Mouse (Mus musculus): ENCODE measurements at regions not wholly inside any gene's neighbourhood (a gene's known extent, or its start where the extent isn't known, plus 50 kb on each side); places are given as distances from the start of the nearest gene placed in this dataset.

DNA sequence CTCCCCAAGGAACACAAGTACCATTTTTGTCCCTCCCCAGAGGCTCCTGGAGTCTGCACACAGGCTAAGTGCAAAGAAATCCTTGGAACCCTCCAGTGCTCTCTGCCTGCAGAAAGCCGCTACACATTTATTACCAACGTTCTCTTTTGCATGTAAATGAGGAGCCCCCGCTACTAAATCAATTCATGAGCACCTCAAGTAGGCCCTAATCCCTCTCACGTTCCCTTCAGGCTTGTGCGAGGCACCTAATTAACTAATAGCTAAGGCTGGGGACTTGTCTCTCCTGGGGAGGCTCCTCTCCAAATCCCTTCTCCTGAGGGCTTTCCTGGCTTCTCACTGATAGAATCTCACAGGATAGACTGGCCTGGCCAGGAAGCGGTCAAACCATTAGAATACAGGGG lies 568.6 kb upstream of the Adam5 start:
- no peak for DNase-seq
- no peak overlapping the region for H3K9ac ChIP-seq
- TF ChIP-seq CTCF (IDR thresholded peaks at IDR 0.05; ENCODE audit: low read depth) = no peak
- H3K27ac ChIP-seq (ENCODE audit: low read depth) = no peak overlapping the region
- peaks cover 15% of the 10 kb centered on the region; the same call in 1 of the 2 replicates for H3K4me1 ChIP-seq (ENCODE audit: insufficient read depth)
- H3K4me3 ChIP-seq (ENCODE audit: low read depth, low read length) = no peak overlapping the region
- no peaks in the 10 kb centered on the region for H3K27me3 ChIP-seq (ENCODE audit: insufficient read depth, low read length)
- no peak overlapping the region for H3K4me2 ChIP-seq
- no peaks in the 10 kb centered on the region for H3K36me3 ChIP-seq (ENCODE audit: insufficient read depth)
- 27% methylated on average over 6 of the region's 6 CpGs for WGBS
- no peak for ATAC-seq (ENCODE audit: insufficient read depth)
- no peaks in the 10 kb centered on the region for H3K9me3 ChIP-seq (ENCODE audit: low read depth, low read length)

DNA sequence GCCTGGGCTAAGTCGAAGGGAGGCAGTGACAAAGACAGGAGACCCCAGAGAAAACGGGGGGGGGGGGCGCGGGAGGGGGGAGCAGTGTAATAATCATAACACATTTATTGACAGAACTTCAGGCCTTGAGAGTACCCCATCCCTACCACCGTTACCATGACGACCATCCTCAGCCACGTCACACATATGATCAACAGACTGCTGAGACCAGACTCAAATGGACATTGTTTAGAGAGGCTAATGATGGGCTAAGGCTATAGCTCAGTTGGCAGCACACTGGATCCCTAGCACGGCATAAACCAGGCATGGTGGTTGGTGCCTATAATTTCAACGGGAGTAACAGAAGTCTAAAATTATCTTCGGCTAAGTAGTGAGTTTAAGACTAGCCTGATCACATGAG lies 565.8 kb upstream of the Adam5 start:
- H3K27me3 ChIP-seq (ENCODE audit: insufficient read depth, low read length) = no peaks in the 10 kb centered on the region
- WGBS = 44% methylated on average over 10 of the region's 10 CpGs
- no peaks in the 10 kb centered on the region for H3K9me3 ChIP-seq (ENCODE audit: low read depth, low read length)
- H3K4me2 ChIP-seq = no peak overlapping the region
- DNase-seq = peak; percentile 21
- no peak for TF ChIP-seq CTCF (IDR thresholded peaks at IDR 0.05; ENCODE audit: low read depth)
- no peak for ATAC-seq (ENCODE audit: insufficient read depth)
- no peak overlapping the region for H3K4me3 ChIP-seq (ENCODE audit: low read depth, low read length)
- no peaks in the 10 kb centered on the region for H3K36me3 ChIP-seq (ENCODE audit: insufficient read depth)
- no peak overlapping the region for H3K27ac ChIP-seq (ENCODE audit: low read depth)
- peaks cover 15% of the 10 kb centered on the region; the same call in 1 of the 2 replicates for H3K4me1 ChIP-seq (ENCODE audit: insufficient read depth)
- H3K9ac ChIP-seq = no peak overlapping the region

DNA sequence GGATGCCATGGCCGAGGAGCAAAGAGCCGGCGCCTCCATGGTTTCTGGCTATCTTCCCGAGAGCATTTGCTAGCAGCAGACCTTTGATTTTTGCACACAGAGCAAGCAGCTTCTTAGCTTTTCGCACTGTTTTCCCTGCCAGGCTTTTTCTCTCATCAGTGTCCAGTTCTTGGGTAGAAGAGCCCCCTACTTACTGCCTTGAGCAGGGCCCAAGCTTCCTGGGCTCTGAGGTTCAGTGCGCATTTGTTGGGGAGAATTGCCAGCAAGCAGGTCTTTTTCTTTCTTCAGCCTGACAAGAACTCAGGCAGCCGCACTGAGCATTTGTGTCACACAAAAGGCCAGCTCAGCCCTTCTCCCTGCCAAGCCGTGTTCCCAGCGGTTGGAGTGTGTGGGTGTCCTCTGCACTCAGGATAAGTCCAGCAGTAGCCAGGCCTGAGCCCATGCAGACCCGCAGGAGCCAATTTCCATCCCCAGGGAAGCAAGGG lies 565.2 kb upstream of the Adam5 start:
- Histone ChIP-seq H3K9me3 (ENCODE audit: low read depth, low read length) (no peaks in the 10 kb centered on the region), H3K27me3 (ENCODE audit: insufficient read depth, low read length) (no peaks in the 10 kb centered on the region), H3K4me2 (no peak overlapping the region), H3K4me1 (ENCODE audit: insufficient read depth) (peaks cover 15% of the 10 kb centered on the region; the same call in 1 of the 2 replicates), H3K4me3 (ENCODE audit: low read depth, low read length) (no peak overlapping the region), H3K36me3 (ENCODE audit: insufficient read depth) (no peaks in the 10 kb centered on the region), H3K9ac (no peak overlapping the region), H3K27ac (ENCODE audit: low read depth) (no peak overlapping the region)
- peak; percentile 60 for DNase-seq
- ATAC-seq (ENCODE audit: insufficient read depth) = peak; percentile 35; the same call in 1 of the 2 replicates
- TF ChIP-seq CTCF (IDR thresholded peaks at IDR 0.05; ENCODE audit: low read depth) = no peak
- 46% methylated on average over 10 of the region's 10 CpGs for whole genome bisulfite sequencing

DNA sequence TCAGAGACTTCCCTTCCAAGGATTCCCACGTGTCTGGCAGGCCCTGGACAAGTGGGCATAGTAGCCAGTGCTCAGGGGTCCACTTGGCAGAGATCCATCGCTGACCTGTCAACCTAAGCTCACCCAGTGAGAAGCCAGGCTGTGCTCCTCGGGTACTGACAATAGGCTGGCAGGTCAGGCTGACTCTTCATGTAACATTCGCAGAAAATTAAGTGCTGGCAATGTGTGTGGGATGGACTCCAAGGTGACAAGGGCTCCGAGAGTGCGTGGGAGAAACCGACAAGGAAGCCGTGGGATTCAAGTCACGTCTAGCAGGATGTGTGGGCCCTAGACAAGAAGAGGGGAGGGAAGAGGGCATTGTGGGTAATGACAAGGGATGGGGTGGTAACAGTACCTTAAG lies 564.6 kb upstream of the Adam5 start:
- H3K9me3 ChIP-seq (ENCODE audit: low read depth, low read length) = no peaks in the 10 kb centered on the region

DNA sequence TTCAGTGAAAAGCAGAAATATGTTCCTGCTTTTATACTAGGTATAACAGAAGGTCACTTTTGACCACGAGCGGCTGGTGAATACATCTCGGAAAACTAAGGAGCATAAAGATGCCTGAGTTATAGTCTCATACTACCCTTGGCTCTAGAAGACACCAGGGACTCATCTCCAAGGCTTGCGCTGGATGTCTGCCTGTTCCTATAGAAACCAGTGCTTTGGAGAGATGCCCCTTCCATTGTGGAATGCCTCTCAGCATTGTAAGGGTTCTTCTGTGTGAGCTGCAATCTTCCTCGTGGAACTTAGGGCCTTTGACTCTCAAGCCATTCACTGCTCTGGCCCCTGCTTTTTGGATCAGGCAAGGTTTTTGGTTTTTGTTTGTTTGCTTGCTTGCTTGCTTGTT lies 561.0 kb upstream of the Adam5 start:
- TF ChIP-seq CTCF (IDR thresholded peaks at IDR 0.05; ENCODE audit: low read depth) = no peak
- Histone ChIP-seq H3K4me2 (no peak overlapping the region), H3K9ac (no peak overlapping the region), H3K27ac (ENCODE audit: low read depth) (no peak overlapping the region), H3K36me3 (ENCODE audit: insufficient read depth) (no peaks in the 10 kb centered on the region), H3K4me1 (ENCODE audit: insufficient read depth) (peaks cover 11% of the 10 kb centered on the region; the same call in 1 of the 2 replicates), H3K27me3 (ENCODE audit: insufficient read depth, low read length) (no peaks in the 10 kb centered on the region), H3K4me3 (ENCODE audit: low read depth, low read length) (no peak overlapping the region), H3K9me3 (ENCODE audit: low read depth, low read length) (no peaks in the 10 kb centered on the region)
- 79% methylated on average over 5 of the region's 5 CpGs for WGBS
- ATAC-seq (ENCODE audit: insufficient read depth) (no peak), DNase-seq (no peak)

More for the DNA sequence above, 564.6 kb upstream of the Adam5 start:
- Histone ChIP-seq H3K9ac (no peak overlapping the region), H3K27me3 (ENCODE audit: insufficient read depth, low read length) (no peaks in the 10 kb centered on the region), H3K4me2 (no peak overlapping the region), H3K4me3 (ENCODE audit: low read depth, low read length) (no peak overlapping the region), H3K4me1 (ENCODE audit: insufficient read depth) (peaks cover 15% of the 10 kb centered on the region; the same call in 1 of the 2 replicates), H3K27ac (ENCODE audit: low read depth) (no peak overlapping the region), H3K36me3 (ENCODE audit: insufficient read depth) (no peaks in the 10 kb centered on the region)
- TF ChIP-seq CTCF (IDR thresholded peaks at IDR 0.05; ENCODE audit: low read depth) = no peak
- WGBS = 55% methylated on average over 9 of the region's 9 CpGs
- DNase-seq = no peak
- ATAC-seq (ENCODE audit: insufficient read depth) = no peak

GRCm38 (mm10) chr8:25384591-25384990 lies 560.4 kb upstream of the Adam5 start:
- Histone ChIP-seq H3K36me3 (ENCODE audit: insufficient read depth) (no peaks in the 10 kb centered on the region), H3K4me1 (ENCODE audit: insufficient read depth) (peaks cover 8% of the 10 kb centered on the region; the same call in 1 of the 2 replicates), H3K9me3 (ENCODE audit: low read depth, low read length) (no peaks in the 10 kb centered on the region), H3K27me3 (ENCODE audit: insufficient read depth, low read length) (no peaks in the 10 kb centered on the region), H3K27ac (ENCODE audit: low read depth) (no peak overlapping the region), H3K9ac (no peak overlapping the region), H3K4me3 (ENCODE audit: low read depth, low read length) (no peak overlapping the region), H3K4me2 (no peak overlapping the region)
- 83% methylated on average over 2 of the region's 2 CpGs for WGBS
- ATAC-seq (ENCODE audit: insufficient read depth) (no peak), DNase-seq (no peak)
- TF ChIP-seq CTCF (IDR thresholded peaks at IDR 0.05; ENCODE audit: low read depth) = no peak

DNA sequence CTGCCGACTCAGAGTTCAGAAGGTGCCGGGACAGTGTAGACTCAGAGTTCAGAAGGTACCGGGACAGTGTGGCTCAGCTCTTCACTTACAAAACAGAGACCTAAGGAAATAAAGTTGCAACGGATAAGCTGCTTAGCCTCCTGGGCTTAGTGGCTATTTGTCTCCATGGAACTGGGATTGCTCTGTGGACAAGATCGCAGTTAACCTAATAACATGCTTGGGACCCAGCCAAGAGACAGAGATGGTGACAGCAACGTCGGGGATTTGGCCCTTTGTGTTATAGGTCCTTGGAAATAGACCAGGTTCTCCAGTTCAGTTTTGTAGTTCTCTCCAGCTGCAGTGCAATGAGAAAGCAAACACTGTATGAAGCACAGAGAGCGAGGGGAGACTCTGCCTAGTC lies 549.1 kb upstream of the Adam5 start:
- DNase-seq (peak; percentile 59), ATAC-seq (ENCODE audit: insufficient read depth) (no peak)
- Histone ChIP-seq H3K4me3 (ENCODE audit: low read depth, low read length) (no peak overlapping the region), H3K9me3 (ENCODE audit: low read depth, low read length) (no peaks in the 10 kb centered on the region), H3K4me2 (no peak overlapping the region), H3K36me3 (ENCODE audit: insufficient read depth) (no peaks in the 10 kb centered on the region), H3K27me3 (ENCODE audit: insufficient read depth, low read length) (no peaks in the 10 kb centered on the region), H3K4me1 (ENCODE audit: insufficient read depth) (0 out of 2 replicates have a peak, but pooled peaks cover 2% of the 10 kb centered on the region), H3K9ac (no peak overlapping the region), H3K27ac (ENCODE audit: low read depth) (no peak overlapping the region)
- 47% methylated on average over 8 of the region's 8 CpGs for WGBS
- no peak for TF ChIP-seq CTCF (IDR thresholded peaks at IDR 0.05; ENCODE audit: low read depth)
